Mouse (Mus musculus) ovary, postnatal 36 days (tissue): ENCODE data around the gene Gm44.
"Not testable (repeated sequence)": the region's sequence is repeated elsewhere in the genome, so short reads cannot be mapped to it uniquely, and the experiment has no call there.

Experiments
- DNase-seq: peaks from one replicate; pipeline ENCODE4 v3.0.0; 2022; ENCODE audit warnings: low spot score, mixed read lengths

The Gm44 gene

GRCm38 (mm10) chrX:90891842-90892241 is at the start of gene Gm44:
Gene Gm44 (plus strand): TSS chrX:90892142.
- DNase-seq, result no peak

GRCm38 (mm10) chrX:90927989-90928388 is 36.0 kb downstream of the Gm44 start:
- DNase-seq, result no peak

- not testable (repeated sequence) for DNase-seq
These were observed 46.3 kb downstream of the Gm44 start for GRCm38 (mm10) chrX:90938211-90938610.
